Mouse (Mus musculus) limb, embryonic 11.5 days (tissue): ENCODE results near the gene Ptprk. TPM values are rescaled to one million over a fixed set of nuclear protein-coding genes. Genes with fewer than 3 reads are reported as not detected.

ENCODE experiments used
- ATAC-seq: fragments of 200-750 bp; cut with Nextera tagmentation; 2 replicates; pipeline ENCODE4 v1.8.0; 2017; ENCODE audit warnings: low read depth; ENCODE audit not compliant: insufficient number of reproducible peaks, low FRiP score, low TSS enrichment
- DNase-seq: peaks from one replicate; pipeline ENCODE4 v3.0.0-alpha.2; 2015; ENCODE audit warnings: low spot score
- H3K27ac ChIP-seq: fragments of 300-500 bp; sonication (generic); replicated peaks from 2 replicates; pipeline ENCODE4 v1.5.1; 2014; ENCODE audit warnings: low read depth, mild to moderate bottlenecking, low read length
- H3K27me3 ChIP-seq: fragments of 300-500 bp; sonication (generic); 2 replicates; pipeline ENCODE4 v1.6.1; 2014; ENCODE audit warnings: mild to moderate bottlenecking, low read length, mixed read lengths; ENCODE audit not compliant: control insufficient read depth, insufficient read depth
- H3K36me3 ChIP-seq: fragments of 300-500 bp; sonication (generic); 2 replicates; pipeline ENCODE4 v1.6.1; 2014; ENCODE audit warnings: mild to moderate bottlenecking, low read length, moderate library complexity, mixed read lengths; ENCODE audit not compliant: control insufficient read depth, insufficient read depth
- H3K4me1 ChIP-seq: fragments of 300-500 bp; sonication (generic); 2 replicates; pipeline ENCODE4 v1.6.1; 2014; ENCODE audit warnings: low read length, mixed read lengths; ENCODE audit not compliant: control insufficient read depth, insufficient read depth
- H3K4me2 ChIP-seq: fragments of 300-500 bp; sonication (generic); 2 replicates; pipeline ENCODE4 v1.6.1; 2014; ENCODE audit warnings: low read depth, mild to moderate bottlenecking, moderate library complexity; ENCODE audit not compliant: severe bottlenecking
- H3K4me3 ChIP-seq: fragments of 300-500 bp; sonication (generic); 2 replicates; pipeline ENCODE4 v1.5.1; 2014; ENCODE audit warnings: low read depth, low read length
- H3K9ac ChIP-seq: fragments of 300-500 bp; sonication (generic); 2 replicates; pipeline ENCODE4 v1.6.1; 2014; ENCODE audit warnings: mild to moderate bottlenecking, low read length
- H3K9me3 ChIP-seq: fragments of 300-500 bp; sonication (generic); 2 replicates; pipeline ENCODE4 v1.6.1; 2016; ENCODE audit warnings: low read length; ENCODE audit not compliant: control insufficient read depth
- WGBS: fragments of 180-500 bp; shearing (Covaris S2); extraction: QIAGEN DNeasy Blood & Tissue Kit; methylation state at CpG from one replicate; pipeline ENCODE4 v1.1.7; 2014; 5-methylcytosine and 5-hydroxymethylcytosine counted together
- polyA plus RNA-seq: library from polyadenylated mRNA; unstranded; fragments of >200 nt; fragmentation: Nextera tagmentation; extraction: Ambion mirVana; gene quantifications from 2 replicates; pipeline ENCODE4 v1.2.1, GENCODE M21; 2014

The Ptprk gene
- polyA plus RNA-seq, 1 experiment from 2014 or later = 38.4 TPM

DNA sequence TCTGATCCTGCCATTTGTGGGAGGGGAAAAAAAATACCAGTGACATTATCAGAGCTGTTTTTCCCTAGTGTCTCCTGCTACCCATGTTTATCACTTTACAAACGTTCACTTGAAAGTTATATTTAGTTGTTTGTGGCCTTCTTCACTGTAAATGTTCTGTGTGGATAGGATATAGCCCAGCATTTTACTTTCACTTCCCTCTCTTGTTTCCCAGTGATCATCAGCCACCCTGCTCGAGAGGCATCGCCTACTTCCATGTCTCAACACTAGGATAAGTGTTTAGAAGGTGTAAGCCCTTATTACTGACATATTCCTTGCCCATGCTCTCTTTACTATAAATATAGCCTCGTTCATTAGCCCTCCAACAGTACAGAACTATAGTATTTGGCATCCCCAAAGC, 466.0 kb downstream of the Ptprk start:
- WGBS = 84% methylated on average over 4 of the region's 4 CpGs
- H3K4me2 ChIP-seq = no peak overlapping the region
- H3K27ac ChIP-seq = no peak overlapping the region
- no peaks in the 10 kb centered on the region; the same call in 1 of the 2 replicates for H3K9me3 ChIP-seq
- no peak overlapping the region for H3K4me3 ChIP-seq
- H3K4me1 ChIP-seq = no peaks in the 10 kb centered on the region
- H3K27me3 ChIP-seq = no peaks in the 10 kb centered on the region
- no peak overlapping the region for H3K9ac ChIP-seq
- no peak for ATAC-seq
- no peaks in the 10 kb centered on the region for H3K36me3 ChIP-seq
- DNase-seq = no peak

- no peak overlapping the region for H3K27ac ChIP-seq
- no peaks in the 10 kb centered on the region for H3K9me3 ChIP-seq
- no peak overlapping the region for H3K4me2 ChIP-seq
- H3K27me3 ChIP-seq = no peaks in the 10 kb centered on the region
- H3K36me3 ChIP-seq = no peaks in the 10 kb centered on the region
- ATAC-seq (no peak), DNase-seq (no peak)
- H3K4me3 ChIP-seq = no peak overlapping the region
- H3K4me1 ChIP-seq = no peaks in the 10 kb centered on the region
- WGBS = 98% methylated on average over 1 of the region's 1 CpGs
- H3K9ac ChIP-seq = no peak overlapping the region
Observed at GRCm38 (mm10) chr10:28542754-28543153, 468.1 kb downstream of the Ptprk start.

GRCm38 (mm10) chr10:28550549-28550948, 475.9 kb downstream of the Ptprk start:
- Histone ChIP-seq H3K4me1 (no peaks in the 10 kb centered on the region), H3K27me3 (no peaks in the 10 kb centered on the region), H3K9me3 (no peaks in the 10 kb centered on the region), H3K36me3 (no peaks in the 10 kb centered on the region), H3K9ac (no peak overlapping the region), H3K4me3 (no peak overlapping the region), H3K4me2 (no peak overlapping the region), H3K27ac (no peak overlapping the region)
- DNase-seq = no peak
- 47% methylated on average over 4 of the region's 4 CpGs for WGBS
- ATAC-seq = no peak

GRCm38 (mm10) chr10:28552068-28552467, 477.4 kb downstream of the Ptprk start:
- DNase-seq (no peak), ATAC-seq (no peak)
- Histone ChIP-seq H3K4me1 (no peaks in the 10 kb centered on the region), H3K4me3 (no peak overlapping the region), H3K27me3 (no peaks in the 10 kb centered on the region), H3K36me3 (no peaks in the 10 kb centered on the region), H3K4me2 (no peak overlapping the region), H3K27ac (no peak overlapping the region), H3K9ac (no peak overlapping the region), H3K9me3 (no peaks in the 10 kb centered on the region)
- 94% methylated on average over 2 of the region's 2 CpGs for WGBS

DNA sequence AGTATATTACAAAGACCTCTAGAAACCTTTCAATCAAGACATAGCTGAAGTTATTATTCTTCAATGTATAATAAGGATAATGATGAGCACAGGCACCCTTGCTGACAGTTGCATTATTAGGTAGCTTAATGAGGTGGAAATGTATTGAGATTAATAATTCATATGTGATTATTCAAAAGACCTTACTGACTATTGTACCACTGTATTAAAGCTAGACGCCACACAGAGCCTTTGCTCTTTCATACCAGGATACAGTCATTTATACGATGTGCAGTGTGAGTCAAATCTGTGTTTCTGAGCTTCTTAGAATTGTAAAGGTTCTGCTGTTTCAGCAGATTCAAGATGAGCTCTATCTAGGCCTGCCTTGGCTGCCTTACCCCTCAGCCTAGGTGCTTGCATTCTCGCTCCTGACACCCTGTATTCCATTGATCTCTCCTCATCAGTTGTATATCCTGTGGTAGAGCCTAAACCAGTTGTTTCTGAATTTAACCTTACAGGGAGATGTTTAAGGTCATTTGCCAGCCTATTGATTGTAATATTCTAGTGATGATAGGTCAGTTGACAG, 489.6 kb downstream of the Ptprk start:
- H3K27me3 ChIP-seq = no peaks in the 10 kb centered on the region
- no peak for ATAC-seq
- no peaks in the 10 kb centered on the region for H3K4me1 ChIP-seq
- WGBS = 89% methylated on average over 3 of the region's 3 CpGs
- no peak overlapping the region for H3K4me2 ChIP-seq
- DNase-seq = no peak
- no peak overlapping the region for H3K27ac ChIP-seq
- H3K4me3 ChIP-seq = no peak overlapping the region
- H3K9ac ChIP-seq = no peak overlapping the region
- no peaks in the 10 kb centered on the region for H3K9me3 ChIP-seq
- H3K36me3 ChIP-seq = no peaks in the 10 kb centered on the region

GRCm38 (mm10) chr10:28566378-28566777, 491.8 kb downstream of the Ptprk start:
- H3K36me3 ChIP-seq = no peaks in the 10 kb centered on the region
- no peaks in the 10 kb centered on the region for H3K4me1 ChIP-seq
- no peak overlapping the region for H3K4me2 ChIP-seq
- 83% methylated on average over 4 of the region's 4 CpGs for WGBS
- H3K4me3 ChIP-seq = no peak overlapping the region
- DNase-seq (no peak), ATAC-seq (no peak)
- H3K9ac ChIP-seq = no peak overlapping the region
- no peaks in the 10 kb centered on the region for H3K27me3 ChIP-seq
- H3K9me3 ChIP-seq = no peaks in the 10 kb centered on the region
- H3K27ac ChIP-seq = no peak overlapping the region

DNA sequence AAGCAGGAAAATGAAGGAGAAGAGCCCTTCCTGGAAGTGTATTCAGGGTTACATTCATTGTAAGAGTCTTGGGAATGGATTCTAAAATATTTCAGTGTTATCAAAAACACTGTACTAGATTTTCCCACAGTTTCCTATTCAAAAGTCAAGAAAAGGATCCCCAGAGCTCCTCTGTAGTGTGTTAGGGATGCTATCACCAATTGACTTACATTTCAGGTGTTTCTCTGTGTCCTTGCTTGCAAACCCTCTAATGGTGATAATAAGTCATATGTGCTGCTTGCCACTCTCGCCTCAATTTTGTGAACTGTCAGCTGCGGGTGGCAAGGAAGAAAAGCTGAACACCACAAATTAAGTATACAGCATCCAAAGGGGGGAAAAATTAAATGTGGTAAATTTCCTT, 492.2 kb downstream of the Ptprk start:
- Histone ChIP-seq H3K4me3 (no peak overlapping the region), H3K27ac (no peak overlapping the region), H3K27me3 (no peaks in the 10 kb centered on the region), H3K4me1 (no peaks in the 10 kb centered on the region), H3K4me2 (no peak overlapping the region), H3K36me3 (no peaks in the 10 kb centered on the region), H3K9me3 (no peaks in the 10 kb centered on the region), H3K9ac (no peak overlapping the region)
- no peak for ATAC-seq
- 86% methylated on average over 2 of the region's 2 CpGs for WGBS
- no peak for DNase-seq

DNA sequence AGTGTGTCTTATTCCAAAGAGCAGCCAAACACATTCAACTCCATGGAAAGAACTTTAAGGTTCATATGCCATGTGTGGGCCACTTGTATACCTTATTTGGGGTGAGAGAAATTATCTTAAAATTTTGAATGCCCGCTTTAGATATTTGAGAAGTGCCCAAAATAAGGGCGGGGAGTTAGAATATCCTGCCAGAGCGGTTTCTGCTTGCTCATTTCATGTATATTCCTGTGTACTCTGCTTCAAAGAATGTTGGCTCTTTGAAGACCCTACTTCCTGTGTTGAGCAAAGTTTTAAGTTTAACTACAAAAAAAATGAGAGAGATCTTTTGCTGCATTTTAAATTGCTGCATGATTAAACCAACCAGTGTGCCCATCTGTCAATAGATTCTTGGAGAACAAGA, 492.8 kb downstream of the Ptprk start:
- no peaks in the 10 kb centered on the region for H3K9me3 ChIP-seq
- H3K4me3 ChIP-seq = no peak overlapping the region
- H3K9ac ChIP-seq = no peak overlapping the region
- DNase-seq (no peak), ATAC-seq (no peak)
- H3K4me1 ChIP-seq = no peaks in the 10 kb centered on the region
- no peak overlapping the region for H3K4me2 ChIP-seq
- H3K36me3 ChIP-seq = no peaks in the 10 kb centered on the region
- H3K27me3 ChIP-seq = no peaks in the 10 kb centered on the region
- H3K27ac ChIP-seq = no peak overlapping the region
- 98% methylated on average over 3 of the region's 3 CpGs for WGBS

DNA sequence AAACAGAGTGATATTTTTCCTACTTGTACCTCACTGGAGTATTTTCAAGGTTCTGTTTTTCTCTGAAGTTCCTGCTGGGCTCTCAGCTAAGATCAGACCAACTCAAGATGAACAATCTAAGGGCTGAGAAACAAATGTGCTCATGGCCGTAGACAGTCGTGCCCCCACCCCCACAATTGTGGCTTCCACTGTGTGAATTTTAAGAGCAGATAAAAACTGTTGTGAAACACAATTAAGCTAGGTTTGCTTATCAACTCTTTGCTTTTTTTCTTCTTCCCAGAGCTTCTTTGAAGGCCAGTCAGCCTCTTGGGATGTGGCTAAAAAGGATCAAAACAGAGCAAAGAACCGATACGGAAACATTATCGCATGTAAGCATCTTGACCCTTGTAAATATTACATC, 493.4 kb downstream of the Ptprk start:
- no peaks in the 10 kb centered on the region for H3K4me1 ChIP-seq
- H3K27me3 ChIP-seq = no peaks in the 10 kb centered on the region
- no peak overlapping the region for H3K4me3 ChIP-seq
- no peak overlapping the region for H3K27ac ChIP-seq
- 93% methylated on average over 5 of the region's 5 CpGs for WGBS
- H3K9ac ChIP-seq = no peak overlapping the region
- DNase-seq (no peak), ATAC-seq (no peak)
- H3K36me3 ChIP-seq = no peaks in the 10 kb centered on the region
- no peak overlapping the region for H3K4me2 ChIP-seq
- H3K9me3 ChIP-seq = no peaks in the 10 kb centered on the region
